Mouse (Mus musculus): ENCODE data around the gene Slc35e2. TPM values are rescaled to one million over a fixed set of nuclear protein-coding genes. Genes with fewer than 3 reads are reported as not detected.
A peak's percentile ranks its signal among the peaks of the same experiment; 100 is the strongest.

Gene Slc35e2
- total RNA-seq, 4 experiments from 2014 or later: 6.2 to 7.8 (median 6.9) TPM

DNA sequence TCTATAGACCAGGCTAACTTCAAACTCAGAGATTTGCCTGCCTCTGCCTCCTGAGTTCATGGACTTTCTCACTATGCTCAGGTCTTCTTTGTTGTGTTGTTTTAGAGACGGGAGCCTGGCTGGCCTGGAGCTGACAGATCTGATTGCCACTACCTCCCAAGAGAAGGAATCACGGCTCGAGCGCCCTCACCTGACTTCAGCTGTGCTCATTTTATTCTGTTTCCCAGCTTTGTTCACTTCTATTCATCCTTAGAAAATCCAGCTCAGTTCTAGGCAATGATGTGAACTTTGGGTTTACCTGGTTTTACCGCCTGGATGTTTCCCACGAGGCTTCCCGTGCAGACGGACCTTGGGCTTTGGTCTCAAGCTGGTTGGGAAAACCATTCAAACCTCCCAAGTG is 25.7 kb upstream of the Slc35e2 start:
- DNase-seq (ENCODE audit: low spot score): no peak

DNA sequence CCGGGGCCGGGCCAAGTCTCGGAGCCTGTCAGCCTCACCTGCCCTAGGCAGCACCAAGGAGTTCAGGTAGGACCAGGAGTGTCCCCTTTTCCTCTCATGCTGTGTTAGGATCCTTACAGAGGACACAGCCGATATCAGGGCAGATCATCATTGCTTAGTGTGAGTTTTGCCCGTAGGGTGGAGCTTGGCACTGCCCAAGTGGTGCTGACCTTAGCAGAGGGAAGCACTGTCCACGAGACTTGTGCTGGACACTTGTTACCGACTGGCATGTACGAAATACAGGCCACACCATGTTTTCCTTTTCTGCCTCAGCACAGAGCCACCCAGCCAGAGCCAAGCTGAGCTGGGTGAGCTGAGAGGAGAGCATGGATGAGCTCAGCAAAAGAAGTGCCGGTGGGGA is 24.1 kb upstream of the Slc35e2 start:
- no peak for DNase-seq (ENCODE audit: low spot score)

DNA sequence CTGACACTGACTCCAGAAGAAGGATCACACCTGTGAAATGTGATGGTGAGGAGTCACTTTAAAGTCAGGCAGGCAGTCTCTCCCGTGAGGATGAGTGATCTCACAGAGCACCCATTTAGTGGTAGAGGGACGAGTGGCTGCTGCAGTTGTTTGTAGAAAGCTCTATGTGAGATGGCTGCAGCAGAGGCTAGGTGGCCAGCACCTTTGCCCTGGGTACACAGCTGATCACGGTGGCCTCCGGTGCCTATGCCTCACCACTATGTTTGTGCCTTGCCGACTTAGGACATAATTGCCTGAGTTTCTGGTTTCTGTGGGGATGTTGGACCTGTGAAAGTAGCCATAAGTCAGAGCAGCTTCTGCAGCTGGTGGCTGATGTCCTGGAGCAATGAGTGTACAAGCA is 23.5 kb upstream of the Slc35e2 start:
- no peak for DNase-seq (ENCODE audit: low spot score)

DNA sequence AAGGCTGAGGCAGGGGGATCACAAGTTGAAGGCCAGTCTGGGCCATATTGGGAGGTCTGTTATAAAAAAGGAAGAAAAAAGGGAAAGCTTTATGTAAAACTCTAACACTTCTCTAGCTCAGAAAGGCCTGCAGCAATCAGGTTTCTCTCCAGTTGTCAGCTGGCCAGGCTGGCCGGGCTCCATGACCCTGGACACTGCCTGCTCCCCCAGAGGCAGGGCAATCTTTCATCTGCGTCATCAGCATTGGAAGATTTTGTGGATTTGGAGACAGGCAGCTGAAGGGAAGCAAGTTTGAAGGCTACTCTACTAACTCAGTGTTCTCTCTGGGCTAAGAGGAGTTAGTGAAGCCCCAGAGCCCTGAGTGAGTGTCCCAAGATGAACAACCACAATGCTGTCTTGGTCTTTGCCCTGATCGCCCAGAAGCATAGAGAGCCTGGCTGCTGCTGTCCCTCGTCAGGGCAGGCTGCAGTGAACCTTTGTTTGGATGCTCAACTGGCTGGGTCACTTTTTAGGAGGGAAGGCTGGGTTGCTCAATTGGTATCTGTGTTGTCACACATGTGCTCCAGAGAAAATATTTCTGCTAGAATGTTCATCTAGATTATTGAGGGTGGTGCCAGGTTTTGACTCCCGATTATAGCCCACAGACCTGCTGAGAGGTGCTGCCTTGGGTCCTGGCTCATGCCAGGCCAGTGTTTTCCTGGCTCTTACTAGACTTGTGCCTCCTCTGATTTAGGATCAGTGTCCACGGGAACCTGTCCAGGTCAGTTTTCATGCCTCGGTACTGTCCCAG is 22.7 kb upstream of the Slc35e2 start:
- DNase-seq (ENCODE audit: low spot score): peak; percentile 68

DNA sequence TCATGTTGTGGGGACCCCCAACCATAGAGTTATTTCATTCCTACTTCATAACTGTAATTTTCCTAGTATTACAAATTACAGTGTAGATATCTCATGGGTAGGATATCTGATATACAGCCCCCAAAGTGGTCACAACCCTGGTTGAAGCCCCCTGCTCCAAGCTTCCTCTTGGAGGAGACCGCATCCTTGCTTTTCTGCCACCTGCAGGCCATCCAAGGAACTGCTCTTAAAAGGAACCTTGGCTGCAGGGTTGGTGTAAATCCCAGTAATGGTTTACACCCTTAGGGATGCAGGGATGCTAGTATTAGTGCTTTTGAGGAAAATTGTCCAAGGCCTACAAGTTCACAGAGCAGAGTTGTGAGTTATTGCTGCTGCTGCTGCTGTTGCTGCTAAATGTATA is 20.8 kb upstream of the Slc35e2 start:
- DNase-seq (ENCODE audit: low spot score): peak; percentile 50

DNA sequence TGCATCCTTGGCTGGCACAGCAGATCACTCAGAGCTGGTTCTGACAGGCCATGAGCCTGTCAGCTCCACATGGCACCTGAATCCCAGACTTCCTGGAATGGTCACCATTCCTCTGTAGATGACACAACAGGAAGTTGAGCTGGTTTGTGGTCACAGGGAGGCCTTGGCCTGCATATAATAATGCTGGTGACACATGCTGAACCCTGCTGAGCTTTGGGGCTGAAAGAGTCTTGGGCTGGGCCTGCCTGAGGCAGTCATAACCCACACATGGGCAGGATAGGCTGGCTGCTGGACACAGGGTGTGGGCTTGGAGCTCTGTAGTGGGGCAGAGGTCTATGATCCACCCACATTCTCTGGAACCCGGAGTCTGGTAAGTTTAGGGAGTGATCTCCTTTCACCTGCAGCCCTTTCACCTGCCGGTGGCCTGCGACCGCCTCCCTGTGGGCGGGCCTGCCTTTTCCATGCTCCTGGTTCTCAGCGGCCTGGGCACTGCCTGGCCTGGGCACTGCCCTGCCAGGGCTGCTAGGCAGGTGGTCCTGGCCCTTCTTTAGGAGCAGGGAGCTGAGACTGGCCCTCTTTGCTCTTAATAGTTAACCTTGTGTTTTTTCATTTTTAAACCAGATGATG is 18.8 kb upstream of the Slc35e2 start:
- DNase-seq (ENCODE audit: low spot score): no peak

DNA sequence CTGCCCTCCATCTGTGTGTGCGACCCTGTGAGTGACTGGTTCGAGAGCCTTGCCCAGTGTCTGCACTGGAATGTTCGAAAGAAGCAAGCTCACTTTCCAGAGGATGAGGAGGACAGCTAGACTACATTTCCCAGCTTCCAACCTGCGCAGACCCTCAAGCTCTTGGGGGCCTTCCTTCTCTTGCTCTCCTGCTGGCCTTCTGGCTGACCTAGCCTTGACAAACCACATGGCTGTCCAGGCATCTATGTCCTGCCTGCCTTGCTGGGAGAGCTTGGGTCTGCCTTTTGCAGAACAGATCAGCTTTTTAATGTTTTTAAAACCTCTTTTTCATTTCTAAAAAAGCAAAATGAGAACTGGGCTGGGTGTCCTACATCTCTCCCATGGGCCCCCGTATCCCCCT is 11.9 kb upstream of the Slc35e2 start:
- DNase-seq (ENCODE audit: low spot score): no peak

DNA sequence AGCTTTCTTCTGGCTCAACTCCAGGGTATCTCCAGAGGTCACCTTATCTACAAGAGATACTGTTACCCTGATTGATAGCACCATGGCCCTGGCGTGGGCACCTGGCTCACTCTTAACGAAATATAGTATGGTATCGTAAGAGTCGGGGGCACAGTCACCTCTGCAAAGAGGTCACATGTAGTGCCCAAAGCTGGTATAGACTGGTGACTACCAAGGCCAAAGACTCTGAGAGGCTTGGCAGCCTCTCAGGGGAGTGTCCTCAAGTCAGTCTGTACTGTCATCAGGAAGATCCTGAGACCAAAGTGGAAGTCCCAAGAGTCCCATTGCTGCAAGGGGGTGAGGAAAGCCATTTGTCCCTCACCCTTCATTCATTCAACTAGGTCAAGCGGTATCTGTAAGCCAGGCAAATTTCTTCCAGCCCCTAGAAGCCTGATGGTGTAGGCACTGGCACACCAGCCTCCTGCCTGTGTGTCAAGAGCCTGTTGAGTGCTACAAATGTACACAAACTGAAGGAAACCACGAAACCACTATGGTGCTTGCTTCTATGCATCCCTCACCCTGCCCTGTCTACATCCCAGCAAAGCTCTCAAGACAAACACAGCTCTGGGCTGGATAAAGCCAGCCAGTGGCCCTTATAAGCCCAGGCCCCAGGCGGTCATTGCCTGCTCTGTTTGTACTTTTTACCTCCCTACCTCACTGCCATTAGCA is 10.1 kb upstream of the Slc35e2 start:
- DNase-seq (ENCODE audit: low spot score): no peak

DNA sequence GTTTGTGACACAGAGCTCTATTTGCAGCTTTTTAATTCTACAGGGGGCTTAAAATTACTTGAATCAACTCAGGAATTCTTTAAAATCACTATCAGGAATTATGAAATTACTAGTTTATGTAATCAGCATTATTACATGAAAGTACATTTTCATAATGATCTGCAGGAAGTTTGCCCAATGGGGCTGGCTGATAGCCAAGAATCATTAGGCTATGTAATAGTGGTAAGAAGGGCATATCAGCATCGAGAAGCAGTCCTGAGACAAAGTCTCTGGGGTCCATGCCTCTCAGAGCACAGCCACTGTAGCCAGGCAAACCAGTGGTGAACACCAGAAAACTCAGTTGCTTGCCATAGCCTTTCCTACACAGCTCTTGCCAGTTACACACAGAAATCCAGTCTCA is 7.4 kb upstream of the Slc35e2 start:
- no peak for DNase-seq (ENCODE audit: low spot score)

DNA sequence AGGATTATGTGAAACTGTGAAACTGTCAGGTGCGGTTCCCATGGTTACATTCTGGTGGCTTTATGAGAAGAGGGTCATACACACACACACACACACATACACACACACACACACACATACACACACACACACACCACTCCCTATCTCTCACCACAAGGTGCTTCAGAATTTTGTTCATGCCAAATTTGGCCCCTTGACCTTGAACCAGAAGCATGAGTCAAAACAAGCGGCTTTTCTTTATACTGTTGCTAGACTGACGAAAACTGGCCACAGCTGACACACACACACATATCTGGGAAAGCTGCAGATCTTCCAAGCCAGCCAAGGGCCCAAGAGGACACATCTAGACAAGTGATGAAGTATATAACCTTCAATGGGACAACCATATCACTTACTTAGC is 5.4 kb upstream of the Slc35e2 start:
- DNase-seq (ENCODE audit: low spot score): no peak

DNA sequence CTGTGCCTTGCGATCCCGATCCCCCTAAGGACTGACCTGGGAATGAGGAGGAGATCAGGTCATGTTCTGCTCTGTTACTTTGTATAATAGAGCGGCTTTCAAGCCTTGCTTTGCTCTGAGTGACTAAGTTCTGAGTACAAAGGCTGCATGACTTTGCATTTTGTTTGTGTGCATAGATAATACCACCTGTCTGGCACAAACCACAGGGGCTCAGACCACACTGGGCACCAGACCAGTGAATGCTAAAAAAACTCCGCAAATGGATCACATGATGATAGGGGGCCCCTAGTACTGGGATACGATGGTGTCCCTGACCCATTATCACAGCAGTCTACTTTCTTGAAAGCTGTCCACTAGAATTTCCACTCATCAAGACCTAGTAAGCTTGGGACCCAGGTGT is 4.6 kb upstream of the Slc35e2 start:
- no peak for DNase-seq (ENCODE audit: low spot score)

DNA sequence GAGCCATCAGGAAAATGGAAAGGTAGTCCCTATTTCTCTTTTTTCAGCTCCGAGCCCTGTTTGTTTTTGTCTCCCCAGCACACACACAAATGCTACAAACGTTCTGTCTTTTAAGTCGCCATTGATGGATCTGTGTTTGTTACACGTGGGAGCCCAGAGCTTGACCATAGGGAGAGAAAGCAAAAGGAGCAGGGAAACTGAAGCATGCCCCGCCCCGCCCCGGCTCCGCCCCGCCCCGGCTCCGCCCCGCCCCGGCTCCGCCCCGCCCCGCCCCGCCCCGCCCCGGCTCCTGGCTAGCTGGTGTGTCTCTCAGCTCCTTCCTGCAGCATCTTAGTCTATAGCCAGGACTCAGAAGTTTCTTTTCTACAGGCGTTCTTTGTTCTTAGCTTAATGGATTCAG is 2.7 kb upstream of the Slc35e2 start:
- DNase-seq (ENCODE audit: low spot score): no peak

DNA sequence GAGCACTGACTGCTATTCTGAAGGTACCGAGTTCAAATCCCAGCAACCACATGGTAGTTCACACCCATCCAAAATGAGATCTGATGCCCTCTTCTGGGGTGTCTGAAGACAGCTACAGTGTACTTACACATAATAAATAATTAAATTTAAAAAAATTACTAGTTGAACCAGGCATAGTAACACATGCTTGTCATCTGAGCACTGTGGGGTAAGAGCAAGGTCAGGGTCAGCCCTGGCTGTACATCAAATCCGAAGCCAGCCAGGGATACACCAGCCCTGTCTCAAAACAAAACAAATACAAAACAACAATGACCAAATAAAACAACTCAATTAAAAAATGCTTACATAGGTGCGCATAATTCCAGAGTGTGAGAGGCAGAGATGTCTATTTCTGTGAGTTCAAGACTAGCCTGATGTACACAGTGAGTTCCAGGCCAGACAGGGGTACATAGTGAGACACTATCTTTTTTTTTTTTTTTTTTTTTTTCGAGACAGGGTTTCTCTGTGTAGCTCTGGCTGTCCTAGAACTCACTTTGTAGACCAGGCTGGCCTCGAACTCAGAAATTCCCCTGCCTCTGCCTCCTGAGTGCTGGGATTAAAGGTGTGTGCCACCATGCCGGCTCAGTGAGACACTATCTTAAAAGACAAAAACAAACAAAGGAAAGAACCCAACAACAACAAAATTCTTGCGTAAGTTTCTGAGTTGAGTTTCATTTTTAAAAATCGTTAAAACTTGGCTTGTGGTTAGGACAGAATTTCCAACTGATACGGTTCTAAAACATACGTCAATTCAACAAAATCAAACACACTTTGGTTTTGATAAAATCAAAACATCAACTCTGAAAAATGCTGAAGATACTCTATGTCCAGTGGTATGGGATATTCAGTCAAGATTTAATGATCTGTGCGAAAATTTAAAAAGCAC is 1.1 kb upstream of the Slc35e2 start:
- DNase-seq (ENCODE audit: low spot score): no peak

DNA sequence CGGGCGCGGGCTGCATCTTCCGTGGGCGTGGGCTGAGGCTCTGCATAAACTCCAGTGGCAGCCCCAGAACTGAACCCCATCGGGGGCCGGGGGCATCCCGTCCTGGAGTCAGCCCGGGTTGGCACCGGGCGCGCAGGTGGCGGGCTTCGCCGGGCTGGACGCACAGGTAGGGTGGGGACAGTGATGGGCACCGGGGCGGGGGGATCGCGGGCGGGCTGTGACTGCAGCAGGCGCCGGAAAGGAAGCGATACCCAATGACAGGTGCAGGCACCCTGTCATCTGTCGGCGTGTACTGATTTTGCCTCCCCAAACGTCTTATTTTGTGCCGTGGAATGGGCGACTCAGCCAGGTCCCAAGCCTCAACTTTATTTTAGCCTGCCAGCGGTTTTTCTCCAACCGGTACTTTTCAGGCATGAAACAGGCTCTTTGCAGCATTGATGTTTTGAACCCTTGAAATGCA is 811 bp downstream of the Slc35e2 start:
- no peak for DNase-seq (ENCODE audit: low spot score)

DNA sequence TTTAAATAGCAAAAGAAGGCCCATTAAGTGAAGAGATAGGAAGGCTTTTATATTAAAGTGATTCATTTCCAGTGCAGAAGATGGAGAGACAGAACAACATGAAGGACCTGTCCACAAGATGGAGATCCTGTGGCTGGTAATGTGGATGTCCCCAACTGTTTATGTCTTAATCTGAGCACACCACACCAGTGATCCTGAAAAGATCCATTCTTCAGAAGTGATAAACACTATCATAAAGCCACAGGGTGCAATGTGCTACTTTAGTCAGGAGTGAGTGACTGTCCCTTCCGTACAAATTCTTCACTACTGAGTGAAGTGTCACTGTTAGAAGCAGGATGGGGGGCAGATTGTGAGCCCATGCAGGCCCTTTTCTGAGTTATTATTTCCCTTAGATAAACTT is 1.5 kb downstream of the Slc35e2 start:
- DNase-seq (ENCODE audit: low spot score): no peak

DNA sequence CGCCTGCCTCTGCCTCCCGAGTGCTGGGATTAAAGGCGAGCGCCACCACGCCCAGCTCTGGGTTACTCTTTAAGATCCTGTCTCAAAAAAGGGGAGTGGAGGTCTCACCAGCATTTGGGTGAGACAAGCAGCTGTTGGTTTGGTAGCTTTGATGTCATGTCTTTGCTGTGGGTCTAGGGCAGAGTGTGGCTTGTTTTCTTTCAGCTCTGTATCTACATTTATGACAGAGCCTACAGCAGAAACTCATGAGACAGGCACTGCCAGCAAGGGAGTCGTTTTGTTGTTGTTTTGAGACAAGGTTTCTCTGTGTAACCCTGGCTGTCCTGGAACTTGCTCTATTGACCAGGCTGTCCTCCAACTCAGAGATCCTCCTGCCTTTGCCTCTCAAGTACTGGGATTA is 2.6 kb downstream of the Slc35e2 start:
- DNase-seq (ENCODE audit: low spot score): no peak

DNA sequence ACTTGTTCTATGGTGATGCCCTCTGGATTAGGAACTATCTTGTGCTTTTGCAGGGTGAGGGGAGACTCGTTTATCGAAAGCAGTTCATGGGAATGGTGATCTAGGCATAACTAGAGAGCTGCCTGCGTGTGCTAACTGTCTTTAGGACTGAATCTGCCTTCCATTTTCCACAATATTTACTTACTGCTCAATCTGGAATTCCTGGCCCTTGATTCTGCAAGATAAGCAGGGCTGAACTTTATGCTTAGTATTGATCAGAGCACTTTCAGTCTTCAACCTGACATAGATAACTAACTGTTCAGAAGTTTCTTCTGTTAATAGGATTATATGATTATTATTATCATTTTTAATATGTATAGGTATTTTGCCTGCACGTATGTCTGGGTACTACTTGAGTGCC is 3.9 kb downstream of the Slc35e2 start:
- DNase-seq (ENCODE audit: low spot score): no peak

DNA sequence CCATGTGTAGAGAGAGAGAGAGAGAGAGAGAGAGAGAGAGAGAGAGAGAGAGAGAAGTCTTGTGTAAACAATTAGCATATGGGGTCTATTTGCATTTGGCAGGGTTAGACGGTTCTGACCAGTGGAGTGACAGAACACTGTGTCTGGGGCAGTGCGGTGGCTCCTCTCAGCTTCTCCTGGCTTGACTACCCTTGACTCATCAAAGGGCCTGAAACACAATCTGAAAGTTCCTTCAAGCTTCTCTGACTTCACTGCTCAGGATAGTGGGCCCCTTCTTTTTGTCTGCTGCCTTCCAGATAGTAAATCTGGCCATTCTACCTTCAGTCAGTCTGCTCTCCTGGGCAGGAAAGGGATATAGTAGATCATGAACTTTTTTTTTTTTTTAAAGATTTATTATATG is 5.6 kb downstream of the Slc35e2 start:
- DNase-seq (ENCODE audit: low spot score): no peak

DNA sequence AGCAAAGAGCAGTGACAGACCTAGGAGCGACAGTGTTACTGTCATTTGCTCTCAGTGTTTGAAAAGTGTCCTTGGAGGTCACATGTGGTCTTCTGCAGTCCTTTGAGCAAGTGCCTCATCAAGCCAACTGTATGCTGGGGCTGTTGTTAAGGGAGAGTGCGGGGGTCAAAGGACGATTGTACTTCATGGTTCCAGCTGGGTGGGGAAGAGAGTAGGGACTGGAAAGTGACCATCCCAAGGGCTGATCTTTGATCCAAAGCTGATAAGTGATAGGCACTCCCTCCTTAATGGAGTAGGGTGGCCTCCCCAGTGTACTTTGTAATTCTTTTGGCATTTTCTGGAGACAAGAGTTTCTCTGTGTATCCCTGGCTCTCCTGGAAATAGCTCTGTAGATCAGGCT is 10.6 kb downstream of the Slc35e2 start:
- no peak for DNase-seq (ENCODE audit: low spot score)

DNA sequence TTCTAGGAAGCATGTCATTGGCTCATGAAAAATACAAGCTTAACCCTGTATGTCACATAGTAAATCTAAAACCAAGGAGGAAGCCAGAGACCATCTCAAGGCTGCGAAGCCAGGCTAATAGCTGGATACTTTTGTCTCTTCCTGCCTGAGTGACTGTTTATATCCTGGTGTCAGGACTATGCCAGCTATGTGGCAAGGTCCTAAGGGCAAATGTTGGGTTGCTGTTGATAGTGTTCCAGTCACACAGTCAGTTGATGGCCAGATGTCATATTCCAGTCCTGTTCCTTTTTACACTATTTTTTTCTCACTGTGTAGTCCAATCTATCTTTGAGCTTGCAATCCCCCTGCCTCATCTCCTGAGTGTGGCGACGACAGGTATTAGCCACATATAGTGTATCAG is 12.0 kb downstream of the Slc35e2 start:
- no peak for DNase-seq (ENCODE audit: low spot score)

DNA sequence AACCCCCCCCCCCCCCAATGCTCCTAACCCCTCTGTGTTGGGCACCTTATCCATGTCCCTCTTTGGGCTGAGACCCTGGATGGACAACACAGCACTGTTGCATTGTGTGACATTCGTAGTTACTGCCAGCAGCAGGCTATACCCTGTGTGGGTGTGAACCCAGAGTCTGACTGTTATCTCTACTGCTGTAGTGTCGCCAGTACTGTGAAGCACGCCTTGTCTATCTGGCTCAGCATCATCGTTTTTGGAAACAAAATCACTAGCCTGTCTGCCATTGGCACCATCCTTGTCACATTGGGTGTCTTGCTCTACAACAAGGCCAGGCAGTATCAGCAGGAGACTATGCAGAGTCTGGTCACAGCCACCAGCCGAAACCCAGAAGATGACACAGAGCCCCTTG is 17.1 kb downstream of the Slc35e2 start:
- DNase-seq (ENCODE audit: low spot score): no peak
